Comparison of ENCODE assay signal across 25 mouse cellular contexts in genomic region chr16:57750549-57750948, GRCm38 (mm10). TPM values are rescaled to one million over a fixed set of nuclear protein-coding genes. Genes with fewer than 3 reads are reported as not detected.
A peak's percentile ranks its signal among the peaks of the same experiment; 100 is the strongest.
DNase-seq lines count a peak whose midpoint lies in the region; ATAC-seq and TF ChIP-seq lines count a peak whose summit lies in the region.
"Had no signal": no experiment of that assay in that cellular context is flagged by ENCODE, and none has a peak within 500 bp of the region (broad histone marks: within the 10 kb centered on the region; RNA-seq: fewer than 3 reads in every experiment).

No protein-coding gene starts in this region.

- in situ Hi-C loops in Patski (cut with MboI; ENCODE audit: low pct_unique_long_range_greater_than_20kb): loop anchor here (5.0 to 10.0 kb wide), 2 partner anchors 78 to 154 kb away; no protein-coding TSS in a partner anchor

- CTCF ChIA-PET in Patski (lab: Charles Lee): interaction anchor here (0.6 to 1.9 kb wide), 10 partner anchors 14 to 640 kb away, joined by 3 to 11 read pairs (median 3); no protein-coding TSS in a partner anchor

- TF ChIP-seq POLR2A in small intestine, adult 2 months (IDR thresholded peaks at IDR 0.05; ENCODE audit: low read depth, low read length): no peak

- peak; percentile 35 for DNase-seq in kidney, postnatal 0 days (ENCODE audit: low spot score)
- peak; percentile 54 for DNase-seq in 416B (ENCODE audit: low read depth)
- DNase-seq in Patski (ENCODE audit: low read depth, low spot score): no peak
- DNase-seq in adrenal gland, adult (ENCODE audit: inconsistent age in 2 of 2, low spot score in 1 of 2): no peak
- no peak for DNase-seq in frontal cortex, postnatal 36 days (ENCODE audit: low spot score in 2 of 2)
- DNase-seq: adrenal gland, postnatal 14 days; cerebellum, adult 8-10 months; cerebellum, postnatal 36 days; heart, postnatal 14 days; kidney, adult 11 months; layer of hippocampus, postnatal 36 days; lung, adult 18-20 months; lung, postnatal 14 days; right cerebral cortex, postnatal 14 days; spleen, adult 18-20 months; thymus, postnatal 25 days had no signal

- H3K9me3 ChIP-seq in kidney, postnatal 0 days (replicated peaks; ENCODE audit: low read length): no peaks in the 10 kb centered on the region
- H3K9me3 ChIP-seq in kidney, embryonic 15.5 days (replicated peaks): no peaks in the 10 kb centered on the region
- H3K9me3 ChIP-seq: heart, embryonic 13.5 days; limb, embryonic 13.5 days; liver, embryonic 12.5 days; midbrain, embryonic 12.5 days; neural tube, embryonic 12.5 days had no signal

- no peaks in the 10 kb centered on the region for H3K27me3 ChIP-seq in kidney, postnatal 0 days (ENCODE audit: insufficient read depth, low read length)
- peaks cover 13% of the 10 kb centered on the region for H3K27me3 ChIP-seq in kidney, embryonic 15.5 days
- no peaks in the 10 kb centered on the region for H3K27me3 ChIP-seq in Patski
- no peaks in the 10 kb centered on the region for H3K27me3 ChIP-seq in small intestine, adult 2 months (ENCODE audit: control insufficient read depth, insufficient read depth, low read length)
- H3K27me3 ChIP-seq: heart, embryonic 13.5 days; neural tube, embryonic 12.5 days had no signal

- no peak overlapping the region for H3K4me3 ChIP-seq in kidney, postnatal 0 days (replicated peaks; ENCODE audit: low read depth, low read length)
- H3K4me3 ChIP-seq in kidney, embryonic 15.5 days (replicated peaks): no peak overlapping the region
- H3K4me3 ChIP-seq in small intestine, adult 2 months (ENCODE audit: low read depth, low read length): no peak overlapping the region
- H3K4me3 ChIP-seq: heart, embryonic 13.5 days; limb, embryonic 13.5 days; liver, embryonic 12.5 days; midbrain, embryonic 12.5 days; neural tube, embryonic 12.5 days had no signal

- H3K9ac ChIP-seq in kidney, postnatal 0 days (ENCODE audit: low read depth, low read length): no peak overlapping the region
- H3K9ac ChIP-seq in kidney, embryonic 15.5 days: no peak overlapping the region
- H3K9ac ChIP-seq: heart, embryonic 13.5 days; limb, embryonic 13.5 days; liver, embryonic 12.5 days; midbrain, embryonic 12.5 days; neural tube, embryonic 12.5 days had no signal

- H3K4me2 ChIP-seq in kidney, postnatal 0 days (ENCODE audit: low read length): no peak overlapping the region
- no peak overlapping the region for H3K4me2 ChIP-seq in kidney, embryonic 15.5 days
- H3K4me2 ChIP-seq: limb, embryonic 13.5 days; liver, embryonic 12.5 days; midbrain, embryonic 12.5 days; neural tube, embryonic 12.5 days had no signal

- peak; percentile 25; the same call in 1 of the 2 replicates for TF ChIP-seq CTCF in kidney, postnatal 0 days (IDR thresholded peaks at IDR 0.05; ENCODE audit: low read depth)
- peak; percentile 61 for TF ChIP-seq CTCF in Patski (IDR thresholded peaks at IDR 0.05)
- TF ChIP-seq CTCF in small intestine, adult 2 months (IDR thresholded peaks at IDR 0.05; ENCODE audit: extremely low read depth, insufficient read length, insufficient replicate concordance, low read depth, low read length): 0 out of 2 replicates have a peak, but pooled peaks have one; percentile 6

- H3K4me1 ChIP-seq in kidney, postnatal 0 days (replicated peaks; ENCODE audit: insufficient read depth, low read length): 0 out of 2 replicates have a peak, but pooled peaks cover 4% of the 10 kb centered on the region
- H3K4me1 ChIP-seq in kidney, embryonic 15.5 days: peaks cover 8% of the 10 kb centered on the region; the same call in 1 of the 2 replicates
- H3K4me1 ChIP-seq in small intestine, adult 2 months (ENCODE audit: control insufficient read depth, insufficient read depth, insufficient read length, low read length): 0 out of 2 replicates have a peak, but pooled peaks cover 3% of the 10 kb centered on the region
- H3K4me1 ChIP-seq: liver, embryonic 12.5 days had no signal

- H3K27ac ChIP-seq in kidney, postnatal 0 days: no peak overlapping the region
- H3K27ac ChIP-seq in kidney, embryonic 15.5 days: no peak overlapping the region
- H3K27ac ChIP-seq in small intestine, adult 2 months (ENCODE audit: insufficient read depth, low read depth, low read length): no peak overlapping the region
- H3K27ac ChIP-seq: heart, embryonic 13.5 days; hindbrain, postnatal 0 days; limb, embryonic 13.5 days; liver, embryonic 12.5 days; midbrain, embryonic 12.5 days; neural tube, embryonic 12.5 days had no signal

- H3K36me3 ChIP-seq in kidney, postnatal 0 days (ENCODE audit: insufficient read depth, low read length): no peaks in the 10 kb centered on the region
- H3K36me3 ChIP-seq in kidney, embryonic 15.5 days: no peaks in the 10 kb centered on the region
- no peaks in the 10 kb centered on the region for H3K36me3 ChIP-seq in small intestine, adult 2 months (ENCODE audit: control insufficient read depth, insufficient read depth, low read length)
- H3K36me3 ChIP-seq: heart, embryonic 13.5 days; limb, embryonic 13.5 days; liver, embryonic 12.5 days; midbrain, embryonic 12.5 days; neural tube, embryonic 12.5 days had no signal

- POLR2A ChIA-PET in Patski (lab: Charles Lee): no interaction called here

- 75% methylated on average over 2 of the region's 2 CpGs for WGBS in kidney, postnatal 0 days
- 60% methylated on average over 2 of the region's 2 CpGs for WGBS in kidney, embryonic 15.5 days
- WGBS in small intestine, adult 2 months: 52% methylated on average over 2 of the region's 2 CpGs

- ATAC-seq in kidney, postnatal 0 days (replicated peaks; ENCODE audit: low FRiP score, low read depth): no peak
- ATAC-seq in kidney, embryonic 15.5 days (replicated peaks; ENCODE audit: low FRiP score): no peak
- peak; percentile 12 for ATAC-seq in Patski
- ATAC-seq: activated CD4-positive, CD25-positive, alpha-beta regulatory T cell, adult 4 months; hindbrain, postnatal 0 days; liver, embryonic 12.5 days had no signal

RNA-seq across cellular contexts. Expression of gene Col8a1, which starts 4.0 kb away (rescaled TPM):
- 3.5 and 3.7 TPM in 2 replicates for polyA plus RNA-seq in kidney, postnatal 0 days (2015; fragmentation: Nextera tagmentation; extraction: Ambion mirVana)
- polyA plus RNA-seq in kidney, embryonic 15.5 days (2015; fragmentation: Nextera tagmentation; extraction: Ambion mirVana): 2.5 and 2.8 TPM in 2 replicates
- 36.6 TPM for polyA plus RNA-seq in Patski (2021)
- 0.25 and 0.29 TPM in 2 replicates for polyA plus RNA-seq in small intestine, adult 2 months (2012; rRNA removed)

Comparison
In these comparisons a context has a peak if more than half of its experiments do, and no peak if none do; other contexts are left out.
1. DNase-seq: peak in kidney, postnatal 0 days (single experiment) and 416B (single experiment); none in Patski (single experiment), adrenal gland, adult (0 of 2) and frontal cortex, postnatal 36 days (0 of 2).
2. CTCF ChIP-seq: peak in every context shown above with its lines; median percentile 61 in Patski; 25 in kidney, postnatal 0 days; 6 in small intestine, adult 2 months.